Mouse (Mus musculus): Measurements from ENCODE around the gene Tysnd1. TPM values are rescaled to one million over a fixed set of nuclear protein-coding genes. Genes with fewer than 3 reads are reported as not detected.
A peak's percentile ranks its signal among the peaks of the same experiment; 100 is the strongest.

Tysnd1 gene
- polyA plus RNA-seq, 1 experiment from 2014 or later: 40.3 TPM

- H3K4me3 ChIP-seq (ENCODE audit: low read length): no peak overlapping the region
- H3K9me3 ChIP-seq (ENCODE audit: control insufficient read depth, low read length): no peaks in the 10 kb centered on the region
- no peak overlapping the region for H3K9ac ChIP-seq (ENCODE audit: low read depth, low read length)
- H3K4me1 ChIP-seq (ENCODE audit: control insufficient read depth, insufficient read depth, low read length): no peaks in the 10 kb centered on the region
- peaks cover 16% of the 10 kb centered on the region for H3K36me3 ChIP-seq (ENCODE audit: control insufficient read depth, insufficient read depth, low read length)
- H3K27ac ChIP-seq (ENCODE audit: low read depth, low read length): no peak overlapping the region
- H3K4me2 ChIP-seq (replicated peaks; ENCODE audit: low read depth, low read length): no peak overlapping the region
- WGBS: 83% methylated on average over 4 of the region's 4 CpGs
- H3K27me3 ChIP-seq (ENCODE audit: control insufficient read depth, insufficient read depth, low read length): no peaks in the 10 kb centered on the region
- no peak for ATAC-seq (ENCODE audit: low FRiP score, low TSS enrichment)
These were observed 9.3 kb downstream of the Tysnd1 start for GRCm38 (mm10) chr10:61704663-61705062.

DNA sequence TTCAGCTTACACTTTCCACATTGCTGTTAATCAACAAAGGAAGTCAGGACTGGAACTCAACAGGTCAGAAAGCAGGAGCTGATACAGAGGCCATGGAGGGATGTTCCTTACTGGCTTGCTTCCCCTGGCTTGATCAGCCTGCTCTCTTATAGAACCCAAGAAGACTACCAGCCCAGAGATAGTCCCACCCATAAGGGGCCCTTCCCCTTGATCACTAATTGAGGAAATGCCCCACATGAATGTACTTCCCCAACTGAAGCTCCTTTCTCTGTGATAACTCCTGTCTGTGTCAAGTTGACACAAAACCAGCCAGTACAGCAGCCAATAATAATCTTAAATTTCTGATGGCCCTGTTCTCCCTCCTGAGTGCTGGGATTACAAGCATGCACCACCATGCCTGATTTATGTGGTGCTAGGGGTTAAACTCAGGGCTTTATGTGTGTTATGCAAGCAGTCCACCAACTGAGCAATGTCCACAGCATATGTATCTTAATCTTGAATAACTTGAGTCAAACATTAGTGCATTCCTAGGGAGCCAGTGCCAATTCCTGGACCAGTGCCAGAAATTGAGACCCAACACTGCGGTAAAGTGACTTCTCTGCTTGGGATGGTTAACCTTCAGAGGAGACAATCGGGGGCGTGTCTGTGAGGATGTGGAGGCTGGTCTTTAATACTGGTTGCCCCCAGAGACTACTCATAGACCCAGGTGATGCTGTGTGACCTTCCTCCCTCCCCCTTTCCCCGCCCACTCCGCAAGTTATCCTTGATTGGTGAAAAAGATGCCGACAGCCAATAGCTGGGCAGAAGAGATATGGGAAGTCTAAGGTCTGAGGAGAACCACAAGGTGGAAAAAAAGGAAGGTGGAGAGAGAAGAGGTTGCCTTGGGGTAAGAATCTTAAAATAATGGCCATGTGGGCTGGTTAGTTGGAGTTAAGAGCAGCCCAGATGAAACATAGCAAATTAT lies 11.4 kb downstream of the Tysnd1 start:
- Histone ChIP-seq H3K36me3 (ENCODE audit: control insufficient read depth, insufficient read depth, low read length) (peaks cover 14% of the 10 kb centered on the region), H3K4me2 (replicated peaks; ENCODE audit: low read depth, low read length) (no peak overlapping the region), H3K27ac (ENCODE audit: low read depth, low read length) (no peak overlapping the region), H3K27me3 (ENCODE audit: control insufficient read depth, insufficient read depth, low read length) (no peaks in the 10 kb centered on the region), H3K9me3 (ENCODE audit: control insufficient read depth, low read length) (no peaks in the 10 kb centered on the region), H3K4me1 (ENCODE audit: control insufficient read depth, insufficient read depth, low read length) (no peaks in the 10 kb centered on the region), H3K9ac (ENCODE audit: low read depth, low read length) (no peak overlapping the region), H3K4me3 (ENCODE audit: low read length) (no peak overlapping the region)
- no peak for ATAC-seq (ENCODE audit: low FRiP score, low TSS enrichment)
- 73% methylated on average over 6 of the region's 6 CpGs for WGBS

- no peak for ATAC-seq (ENCODE audit: low FRiP score, low TSS enrichment)
- Histone ChIP-seq H3K4me1 (ENCODE audit: control insufficient read depth, insufficient read depth, low read length) (peaks cover 4% of the 10 kb centered on the region; the same call in 1 of the 2 replicates), H3K4me3 (ENCODE audit: low read length) (no peak overlapping the region), H3K27me3 (ENCODE audit: control insufficient read depth, insufficient read depth, low read length) (no peaks in the 10 kb centered on the region), H3K9ac (ENCODE audit: low read depth, low read length) (no peak overlapping the region), H3K36me3 (ENCODE audit: control insufficient read depth, insufficient read depth, low read length) (no peaks in the 10 kb centered on the region), H3K9me3 (ENCODE audit: control insufficient read depth, low read length) (no peaks in the 10 kb centered on the region), H3K4me2 (replicated peaks; ENCODE audit: low read depth, low read length) (no peak overlapping the region), H3K27ac (ENCODE audit: low read depth, low read length) (no peak overlapping the region)
- WGBS: 75% methylated on average over 3 of the region's 3 CpGs
These were observed 18.3 kb downstream of the Tysnd1 start for GRCm38 (mm10) chr10:61713601-61714000.

DNA sequence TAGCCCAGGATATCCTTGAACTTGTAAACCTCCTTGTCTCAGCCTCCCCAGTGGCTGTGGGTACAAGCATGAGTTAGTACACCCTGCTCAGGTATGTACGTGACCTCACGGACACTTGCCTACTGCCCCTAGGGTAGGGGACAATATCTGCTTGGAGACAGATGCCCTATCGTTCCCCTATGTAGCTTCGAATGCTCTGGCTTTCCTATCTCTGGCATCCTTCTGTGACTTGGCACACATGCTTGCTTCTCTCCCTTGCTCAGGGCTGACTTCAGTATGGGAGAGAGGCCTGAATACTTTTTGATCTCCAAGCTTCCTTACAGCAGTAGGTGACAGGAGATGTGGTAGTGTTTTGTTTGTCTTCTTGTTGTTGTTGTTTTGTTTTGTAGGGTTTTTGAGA lies 18.8 kb downstream of the Tysnd1 start:
- H3K4me3 ChIP-seq (ENCODE audit: low read length): no peak overlapping the region
- no peak overlapping the region for H3K4me2 ChIP-seq (replicated peaks; ENCODE audit: low read depth, low read length)
- H3K4me1 ChIP-seq (ENCODE audit: control insufficient read depth, insufficient read depth, low read length): peaks cover 4% of the 10 kb centered on the region; the same call in 1 of the 2 replicates
- WGBS: 97% methylated on average over 4 of the region's 4 CpGs
- no peaks in the 10 kb centered on the region for H3K9me3 ChIP-seq (ENCODE audit: control insufficient read depth, low read length)
- ATAC-seq (ENCODE audit: low FRiP score, low TSS enrichment): no peak
- H3K9ac ChIP-seq (ENCODE audit: low read depth, low read length): no peak overlapping the region
- no peaks in the 10 kb centered on the region for H3K36me3 ChIP-seq (ENCODE audit: control insufficient read depth, insufficient read depth, low read length)
- H3K27ac ChIP-seq (ENCODE audit: low read depth, low read length): no peak overlapping the region
- H3K27me3 ChIP-seq (ENCODE audit: control insufficient read depth, insufficient read depth, low read length): no peaks in the 10 kb centered on the region

- ATAC-seq (ENCODE audit: low FRiP score, low TSS enrichment): peak; percentile 94
- Histone ChIP-seq H3K9ac (ENCODE audit: low read depth, low read length) (peak within 1 kb of the TSS; percentile 52), H3K4me2 (replicated peaks; ENCODE audit: low read depth, low read length) (peak within 1 kb of the TSS; percentile 83), H3K4me1 (ENCODE audit: control insufficient read depth, insufficient read depth, low read length) (peaks cover 4% of the 10 kb centered on the region; the same call in 1 of the 2 replicates), H3K27me3 (ENCODE audit: control insufficient read depth, insufficient read depth, low read length) (no peaks in the 10 kb centered on the region), H3K9me3 (ENCODE audit: control insufficient read depth, low read length) (no peaks in the 10 kb centered on the region), H3K27ac (ENCODE audit: low read depth, low read length) (no peak within 1 kb of the TSS), H3K36me3 (ENCODE audit: control insufficient read depth, insufficient read depth, low read length) (no peaks in the 10 kb centered on the region), H3K4me3 (ENCODE audit: low read length) (peak within 1 kb of the TSS; percentile 64)
- WGBS: 12% methylated on average over 36 of the region's 36 CpGs
These were observed 19.6 kb downstream of the Tysnd1 start, which contains the start of gene Aifm2 for GRCm38 (mm10) chr10:61714771-61715461. Gene Aifm2, plus strand, starts transcription at chr10:61715263.

- no peak overlapping the region for H3K27ac ChIP-seq (ENCODE audit: low read depth, low read length)
- ATAC-seq (ENCODE audit: low FRiP score, low TSS enrichment): no peak; the same call in 1 of the 2 replicates
These were observed 20.1 kb downstream of the Tysnd1 start for GRCm38 (mm10) chr10:61715462-61715837.

DNA sequence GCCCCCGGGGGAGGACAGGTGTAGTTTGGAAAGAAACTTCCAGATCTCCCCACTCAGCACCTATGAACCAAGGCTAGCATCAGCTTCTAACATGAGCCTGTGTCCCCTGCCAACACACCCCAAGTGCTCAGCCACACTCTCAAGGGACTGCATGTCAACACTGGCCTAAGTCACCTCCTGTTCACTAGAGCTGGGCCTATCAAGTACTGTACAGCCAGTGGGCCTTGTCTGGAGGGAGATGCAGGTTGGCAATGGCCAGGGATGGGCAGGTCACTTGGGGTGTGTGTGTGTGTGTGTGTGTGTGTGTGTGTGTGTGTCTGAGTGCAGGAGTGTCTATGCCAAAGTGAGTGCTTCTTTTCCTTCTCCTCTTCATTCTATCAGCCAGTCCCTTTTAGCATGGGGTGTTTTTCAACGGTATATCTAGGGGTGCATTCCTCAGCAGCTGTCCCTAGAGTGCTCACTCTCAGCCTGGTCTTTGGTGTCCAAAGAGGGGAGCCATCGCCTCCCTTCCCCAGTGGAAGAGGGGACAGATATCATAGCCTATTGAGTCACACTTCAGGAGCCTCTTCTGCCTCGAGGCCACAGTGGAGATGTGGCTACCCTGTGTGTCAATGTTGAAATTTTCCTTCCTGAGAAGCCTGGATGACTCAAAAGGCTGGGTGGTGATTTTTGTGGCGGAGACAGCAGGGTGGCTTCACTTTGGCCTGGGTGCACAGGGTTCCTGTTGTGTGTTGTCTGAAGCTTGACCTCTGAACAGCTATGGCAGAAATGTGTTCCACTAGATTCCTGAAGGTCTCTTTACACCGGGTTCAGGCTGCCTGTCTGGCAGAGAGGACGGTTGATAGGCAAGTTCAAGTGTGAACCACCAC lies 20.9 kb downstream of the Tysnd1 start:
- Histone ChIP-seq H3K36me3 (ENCODE audit: control insufficient read depth, insufficient read depth, low read length) (no peaks in the 10 kb centered on the region), H3K4me2 (replicated peaks; ENCODE audit: low read depth, low read length) (peak overlapping the region; percentile 83), H3K27ac (ENCODE audit: low read depth, low read length) (no peak overlapping the region), H3K4me3 (ENCODE audit: low read length) (peak overlapping the region; percentile 64; the same call in 1 of the 2 replicates), H3K27me3 (ENCODE audit: control insufficient read depth, insufficient read depth, low read length) (no peaks in the 10 kb centered on the region), H3K4me1 (ENCODE audit: control insufficient read depth, insufficient read depth, low read length) (peaks cover 4% of the 10 kb centered on the region; the same call in 1 of the 2 replicates), H3K9me3 (ENCODE audit: control insufficient read depth, low read length) (no peaks in the 10 kb centered on the region), H3K9ac (ENCODE audit: low read depth, low read length) (peak overlapping the region; percentile 52; the same call in 1 of the 2 replicates)
- WGBS: 74% methylated on average over 7 of the region's 7 CpGs
- no peak; the same call in 1 of the 2 replicates for ATAC-seq (ENCODE audit: low FRiP score, low TSS enrichment)

More at GRCm38 (mm10) chr10:61715462-61715837, 20.1 kb downstream of the Tysnd1 start:
- H3K4me3 ChIP-seq (ENCODE audit: low read length): peak overlapping the region; percentile 64
- no peaks in the 10 kb centered on the region for H3K9me3 ChIP-seq (ENCODE audit: control insufficient read depth, low read length)
- H3K9ac ChIP-seq (ENCODE audit: low read depth, low read length): peak overlapping the region; percentile 52
- H3K27me3 ChIP-seq (ENCODE audit: control insufficient read depth, insufficient read depth, low read length): no peaks in the 10 kb centered on the region
- WGBS: 8% methylated on average over 11 of the region's 11 CpGs
- peak overlapping the region; percentile 83 for H3K4me2 ChIP-seq (replicated peaks; ENCODE audit: low read depth, low read length)
- H3K36me3 ChIP-seq (ENCODE audit: control insufficient read depth, insufficient read depth, low read length): no peaks in the 10 kb centered on the region
- peaks cover 4% of the 10 kb centered on the region; the same call in 1 of the 2 replicates for H3K4me1 ChIP-seq (ENCODE audit: control insufficient read depth, insufficient read depth, low read length)
